Mouse (Mus musculus): ENCODE data around the gene Zfand5. TPM values are rescaled to one million over a fixed set of nuclear protein-coding genes. Genes with fewer than 3 reads are reported as not detected.
A peak's percentile ranks its signal among the peaks of the same experiment; 100 is the strongest.
"Not testable (repeated sequence)": the region's sequence is repeated elsewhere in the genome, so short reads cannot be mapped to it uniquely, and the experiment has no call there.

The Zfand5 gene
- 25.7 and 54.5 TPM in 2 replicates for total RNA-seq (2012; rRNA removed)

DNA sequence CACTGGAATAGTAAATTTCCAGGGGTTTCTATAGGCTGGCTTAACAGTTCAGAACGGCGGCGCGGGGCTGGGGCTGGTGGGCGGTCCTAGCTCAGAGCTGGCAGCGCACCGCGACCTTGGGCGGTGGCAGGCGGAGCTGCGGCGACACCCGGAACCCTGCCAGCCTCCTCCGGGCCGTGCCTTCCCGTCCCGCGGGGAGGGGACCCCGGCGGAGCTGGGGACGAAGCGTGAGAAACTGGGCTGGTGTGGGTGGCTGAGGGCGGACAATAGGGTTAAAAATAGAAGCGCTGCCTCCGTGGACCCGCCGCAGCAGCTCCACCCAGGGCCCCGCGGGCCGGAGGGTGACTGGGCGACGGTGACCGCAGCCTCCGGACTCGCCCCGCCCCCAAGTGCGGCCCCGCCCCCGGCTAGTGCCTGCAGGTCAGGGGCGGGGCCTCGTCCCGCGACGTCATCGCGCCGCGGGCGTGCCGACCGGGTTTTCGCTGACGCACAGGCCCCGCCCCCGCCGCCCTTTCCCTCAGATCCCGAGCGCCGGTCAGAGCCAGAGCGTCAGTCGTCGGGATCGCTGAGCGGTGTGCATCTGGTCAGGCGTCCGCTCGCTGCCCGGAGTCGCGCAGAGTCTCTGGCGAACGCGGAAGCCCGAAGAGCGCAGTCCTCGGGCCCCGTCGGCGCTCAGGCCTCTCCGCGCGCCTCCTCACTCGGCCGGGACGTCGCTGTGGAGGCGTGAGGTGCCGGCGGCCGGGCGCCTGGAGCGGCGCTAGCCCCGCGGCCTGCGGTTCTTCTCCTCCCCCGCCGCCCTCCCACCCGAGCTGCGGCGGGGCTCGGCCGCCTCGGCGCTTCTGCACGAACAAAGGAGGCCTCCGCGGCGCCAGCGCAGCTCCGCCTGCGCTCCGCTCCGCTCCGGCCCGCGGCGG, at the start of gene Zfand5:
Gene Zfand5, plus strand, starts transcription at position 538 of the 914 bp plus-strand sequence.
- in situ Hi-C loops (cut with MboI; ENCODE audit: low sequenced_read_pairs in 2 of 2, unreplicated experiment in 2 of 2) = no loop called here
- H3K9me3 ChIP-seq (ENCODE audit: control insufficient read depth, insufficient read depth, low read depth, low read length) = no peaks in the 10 kb centered on the region
- TF ChIP-seq HCFC1 (IDR thresholded peaks at IDR 0.05; ENCODE audit: borderline replicate concordance, insufficient read depth, low read length) (no peak; the same call in 1 of the 2 replicates), MAFK (IDR thresholded peaks at IDR 0.05; ENCODE audit: insufficient read depth, low read depth, low read length) (peak; percentile 41; the same call in 1 of the 2 replicates)

DNA sequence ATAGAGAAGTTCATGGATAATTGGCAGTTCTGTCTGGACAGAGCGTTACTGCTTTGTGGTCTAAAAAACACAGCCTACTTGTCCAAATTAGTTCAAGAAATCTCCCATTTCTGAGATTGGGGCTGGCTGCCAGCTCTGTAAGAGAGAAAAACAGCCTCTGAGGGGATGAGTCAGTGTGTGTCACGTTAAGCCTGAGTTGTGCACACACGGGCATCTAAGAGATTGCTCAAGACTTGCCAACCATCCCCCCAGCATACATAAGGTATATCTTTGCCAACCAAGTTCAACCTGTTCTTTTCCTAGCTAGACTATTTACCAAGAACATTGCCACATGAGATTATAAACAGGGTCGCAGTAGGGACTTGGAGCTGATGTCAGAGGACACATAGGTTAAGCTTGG, 44.9 kb upstream of the Zfand5 start:
- Histone ChIP-seq H3K27ac (ENCODE audit: insufficient read depth, low read depth, low read length, poor library complexity, severe bottlenecking) (no peak overlapping the region), H3K4me3 (ENCODE audit: insufficient read depth in 1 of 2, low read depth in 1 of 2, low read length in 2 of 2, poor library complexity in 1 of 2, severe bottlenecking in 1 of 2) (no peak overlapping the region), H3K9ac (ENCODE audit: insufficient read depth, low read depth, low read length, poor library complexity, severe bottlenecking) (no peak overlapping the region), H3K9me3 (ENCODE audit: control insufficient read depth, insufficient read depth, low read depth, low read length) (no peaks in the 10 kb centered on the region), H3K4me1 (ENCODE audit: control insufficient read depth in 2 of 2, insufficient read depth in 2 of 2, low read length in 2 of 2, poor library complexity in 1 of 2) (no peaks in the 10 kb centered on the region), H3K36me3 (ENCODE audit: control insufficient read depth, insufficient read depth, low read length, poor library complexity, severe bottlenecking) (no peaks in the 10 kb centered on the region)
- in situ Hi-C loops (cut with MboI; ENCODE audit: low sequenced_read_pairs in 2 of 2, unreplicated experiment in 2 of 2) = no loop called here
- TF ChIP-seq HCFC1 (IDR thresholded peaks at IDR 0.05; ENCODE audit: borderline replicate concordance, insufficient read depth, low read length) (no peak), MAFK (IDR thresholded peaks at IDR 0.05; ENCODE audit: insufficient read depth, low read depth, low read length) (no peak), ZC3H11A (IDR thresholded peaks at IDR 0.05; ENCODE audit: borderline replicate concordance, low read depth, low read length) (no peak), ZNF384 (IDR thresholded peaks at IDR 0.05; ENCODE audit: low read depth, low read length) (no peak), CHD2 (IDR thresholded peaks at IDR 0.05; ENCODE audit: low read depth, low read length) (no peak)
- no peak for DNase-seq (ENCODE audit: low read depth, low spot score)

More for the DNA sequence above, at the start of gene Zfand5:
- Histone ChIP-seq H3K36me3 (ENCODE audit: control insufficient read depth, insufficient read depth, low read length, poor library complexity, severe bottlenecking) (no peaks in the 10 kb centered on the region; the same call in 1 of the 2 replicates), H3K9ac (ENCODE audit: insufficient read depth, low read depth, low read length, poor library complexity, severe bottlenecking) (peak within 1 kb of the TSS; percentile 86), H3K27ac (ENCODE audit: insufficient read depth, low read depth, low read length, poor library complexity, severe bottlenecking) (peak within 1 kb of the TSS; percentile 83), H3K4me1 (ENCODE audit: control insufficient read depth in 2 of 2, insufficient read depth in 2 of 2, low read length in 2 of 2, poor library complexity in 1 of 2) (peaks cover 0 to 6% of the 10 kb centered on the region in 2 experiments; a peak in 1 of 4 replicates), H3K4me3 (ENCODE audit: insufficient read depth in 1 of 2, low read depth in 1 of 2, low read length in 2 of 2, poor library complexity in 1 of 2, severe bottlenecking in 1 of 2) (peak within 1 kb of the TSS; percentile 82 to 83)
- DNase-seq (ENCODE audit: low read depth, low spot score) = peak; percentile 83

DNA sequence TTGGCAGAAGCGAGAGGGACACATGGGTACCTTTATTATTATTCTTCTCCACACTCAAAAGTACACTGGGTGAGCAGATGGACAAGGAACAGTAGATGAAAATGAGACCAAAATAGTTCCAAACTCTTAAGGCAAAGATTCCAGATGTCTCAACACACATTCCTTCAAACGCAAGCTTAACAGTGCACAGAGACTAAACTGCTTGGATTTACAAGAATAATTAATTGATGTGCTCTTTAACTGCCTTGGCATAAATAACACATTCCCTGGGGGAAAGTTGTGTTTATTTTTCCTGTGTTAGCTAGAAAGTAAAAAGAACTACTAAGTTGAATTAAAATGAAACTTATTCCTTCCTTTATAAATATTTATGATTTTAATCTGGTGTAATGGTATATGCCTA, 44.3 kb upstream of the Zfand5 start:
- no peak for DNase-seq (ENCODE audit: low read depth, low spot score)
- Histone ChIP-seq H3K4me3 (ENCODE audit: insufficient read depth in 1 of 2, low read depth in 1 of 2, low read length in 2 of 2, poor library complexity in 1 of 2, severe bottlenecking in 1 of 2) (no peak overlapping the region), H3K36me3 (ENCODE audit: control insufficient read depth, insufficient read depth, low read length, poor library complexity, severe bottlenecking) (no peaks in the 10 kb centered on the region), H3K27ac (ENCODE audit: insufficient read depth, low read depth, low read length, poor library complexity, severe bottlenecking) (no peak overlapping the region), H3K9me3 (ENCODE audit: control insufficient read depth, insufficient read depth, low read depth, low read length) (no peaks in the 10 kb centered on the region), H3K4me1 (ENCODE audit: control insufficient read depth in 2 of 2, insufficient read depth in 2 of 2, low read length in 2 of 2, poor library complexity in 1 of 2) (no peaks in the 10 kb centered on the region), H3K9ac (ENCODE audit: insufficient read depth, low read depth, low read length, poor library complexity, severe bottlenecking) (no peak overlapping the region)
- TF ChIP-seq MAFK (IDR thresholded peaks at IDR 0.05; ENCODE audit: insufficient read depth, low read depth, low read length) (no peak), ZC3H11A (IDR thresholded peaks at IDR 0.05; ENCODE audit: borderline replicate concordance, low read depth, low read length) (no peak), HCFC1 (IDR thresholded peaks at IDR 0.05; ENCODE audit: borderline replicate concordance, insufficient read depth, low read length) (no peak), CHD2 (IDR thresholded peaks at IDR 0.05; ENCODE audit: low read depth, low read length) (no peak), ZNF384 (IDR thresholded peaks at IDR 0.05; ENCODE audit: low read depth, low read length) (no peak)
- in situ Hi-C loops (cut with MboI; ENCODE audit: low sequenced_read_pairs in 2 of 2, unreplicated experiment in 2 of 2) = no loop called here

DNA sequence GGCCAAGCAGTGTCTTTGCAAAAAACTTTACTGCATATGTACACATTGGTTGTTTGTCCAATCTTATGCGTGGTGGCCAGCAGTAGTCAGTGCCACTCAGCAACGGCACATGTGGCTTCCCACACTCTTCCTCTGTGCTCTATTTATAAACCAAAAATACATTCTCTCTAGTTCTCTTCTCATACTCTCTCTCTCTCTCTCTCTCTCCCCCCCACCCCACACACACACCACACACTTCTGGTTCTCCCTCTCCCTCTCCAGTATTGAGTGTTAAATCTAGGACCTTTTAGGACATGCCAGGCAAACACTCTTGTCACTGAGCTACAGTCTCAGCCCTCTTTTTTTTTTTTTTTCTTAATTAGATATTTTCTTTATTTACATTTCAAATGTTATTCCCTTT, 23.3 kb upstream of the Zfand5 start:
- H3K27ac ChIP-seq (ENCODE audit: insufficient read depth, low read depth, low read length, poor library complexity, severe bottlenecking); H3K4me3 ChIP-seq (ENCODE audit: insufficient read depth in 1 of 2, low read depth in 1 of 2, low read length in 2 of 2, poor library complexity in 1 of 2, severe bottlenecking in 1 of 2); H3K9ac ChIP-seq (ENCODE audit: insufficient read depth, low read depth, low read length, poor library complexity, severe bottlenecking); H3K36me3 ChIP-seq (ENCODE audit: control insufficient read depth, insufficient read depth, low read length, poor library complexity, severe bottlenecking); DNase-seq (ENCODE audit: low read depth, low spot score); H3K4me1 ChIP-seq (ENCODE audit: control insufficient read depth in 2 of 2, insufficient read depth in 2 of 2, low read length in 2 of 2, poor library complexity in 1 of 2); in situ Hi-C loops (cut with MboI; ENCODE audit: low sequenced_read_pairs in 2 of 2, unreplicated experiment in 2 of 2); H3K9me3 ChIP-seq (ENCODE audit: control insufficient read depth, insufficient read depth, low read depth, low read length): not testable (repeated sequence)

DNA sequence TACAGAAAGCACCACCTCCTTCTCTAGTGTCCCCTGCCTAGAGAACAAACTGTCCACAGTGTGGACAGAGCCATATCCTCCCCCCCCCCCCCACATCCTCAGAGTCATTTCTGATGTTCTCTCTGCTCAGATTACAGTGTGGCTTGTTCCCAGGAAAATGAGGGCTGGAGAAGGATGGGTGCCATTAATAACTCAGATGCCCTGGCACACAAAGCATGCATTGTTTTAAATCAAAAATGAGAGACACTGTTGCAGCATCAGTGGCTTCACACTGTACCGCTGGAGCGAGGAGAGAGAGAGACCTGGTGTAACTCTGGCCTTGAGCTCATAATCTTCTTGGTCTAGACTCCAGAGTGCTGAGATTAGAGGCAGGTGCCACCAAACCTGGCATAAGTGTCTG, 18.2 kb upstream of the Zfand5 start:
- no peak overlapping the region for H3K9ac ChIP-seq (ENCODE audit: insufficient read depth, low read depth, low read length, poor library complexity, severe bottlenecking)
- H3K36me3 ChIP-seq (ENCODE audit: control insufficient read depth, insufficient read depth, low read length, poor library complexity, severe bottlenecking) = no peaks in the 10 kb centered on the region
- H3K4me1 ChIP-seq (ENCODE audit: control insufficient read depth in 2 of 2, insufficient read depth in 2 of 2, low read length in 2 of 2, poor library complexity in 1 of 2) = no peaks in the 10 kb centered on the region
- no peak for TF ChIP-seq CHD2 (IDR thresholded peaks at IDR 0.05; ENCODE audit: low read depth, low read length)
- TF ChIP-seq MAFK (IDR thresholded peaks at IDR 0.05; ENCODE audit: insufficient read depth, low read depth, low read length) = no peak
- TF ChIP-seq ZNF384 (IDR thresholded peaks at IDR 0.05; ENCODE audit: low read depth, low read length) = no peak
- TF ChIP-seq HCFC1 (IDR thresholded peaks at IDR 0.05; ENCODE audit: borderline replicate concordance, insufficient read depth, low read length) = no peak
- no peak for TF ChIP-seq ZC3H11A (IDR thresholded peaks at IDR 0.05; ENCODE audit: borderline replicate concordance, low read depth, low read length)
- no peak overlapping the region for H3K27ac ChIP-seq (ENCODE audit: insufficient read depth, low read depth, low read length, poor library complexity, severe bottlenecking)
- in situ Hi-C loops (cut with MboI; ENCODE audit: low sequenced_read_pairs in 2 of 2, unreplicated experiment in 2 of 2) = no loop called here
- no peak overlapping the region for H3K4me3 ChIP-seq (ENCODE audit: insufficient read depth in 1 of 2, low read depth in 1 of 2, low read length in 2 of 2, poor library complexity in 1 of 2, severe bottlenecking in 1 of 2)
- no peak for DNase-seq (ENCODE audit: low read depth, low spot score)
- no peaks in the 10 kb centered on the region for H3K9me3 ChIP-seq (ENCODE audit: control insufficient read depth, insufficient read depth, low read depth, low read length)

Measured in ES-E14 (cell line).